Mouse (Mus musculus) embryo, embryonic 10.5 days (tissue): Measurements from ENCODE around the gene Prrx1.
A peak's percentile ranks its signal among the peaks of the same experiment; 100 is the strongest.

Experiments
- DNase-seq: peaks from one replicate; pipeline ENCODE4 v3.0.0-alpha.2; 2015; ENCODE audit warnings: low spot score

Gene Prrx1

DNA sequence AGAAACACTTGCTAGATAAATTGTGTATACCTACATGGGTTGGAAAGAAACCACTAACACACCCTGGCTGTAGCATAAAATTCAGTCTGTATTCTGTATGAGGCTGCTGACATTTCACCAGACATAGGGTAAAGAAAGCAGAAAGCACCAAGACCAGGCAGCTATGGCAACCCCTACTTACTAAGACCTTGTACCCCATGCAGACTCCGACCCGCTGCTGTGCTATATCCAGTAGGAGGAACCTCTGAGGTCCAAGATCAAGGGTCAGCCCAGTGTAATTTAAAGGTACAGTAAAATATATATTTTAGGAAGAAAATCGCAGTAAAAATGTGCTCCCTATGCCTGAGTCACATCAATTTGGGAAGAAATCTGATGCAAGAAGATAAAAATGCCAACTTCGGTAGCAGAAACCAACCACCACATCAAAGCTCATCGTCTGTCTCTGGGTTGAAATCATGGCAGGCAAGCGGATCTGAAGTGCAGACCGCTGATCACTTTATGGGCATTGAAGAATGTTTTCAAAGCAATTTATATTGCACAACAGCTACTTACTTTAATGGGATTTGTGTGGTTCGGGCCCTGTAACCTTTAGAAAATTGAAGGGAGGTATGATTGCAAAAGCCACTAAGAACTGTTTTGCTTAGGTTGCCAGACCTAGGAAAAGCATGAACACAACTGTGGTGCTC, 46.5 kb downstream of the Prrx1 start:
- no peak for DNase-seq

GRCm38 (mm10) chr1:163257298-163257697, 56.2 kb downstream of the Prrx1 start:
- no peak for DNase-seq

- DNase-seq: peak; percentile 24
These were observed 57.6 kb downstream of the Prrx1 start for GRCm38 (mm10) chr1:163255884-163256283.

DNA sequence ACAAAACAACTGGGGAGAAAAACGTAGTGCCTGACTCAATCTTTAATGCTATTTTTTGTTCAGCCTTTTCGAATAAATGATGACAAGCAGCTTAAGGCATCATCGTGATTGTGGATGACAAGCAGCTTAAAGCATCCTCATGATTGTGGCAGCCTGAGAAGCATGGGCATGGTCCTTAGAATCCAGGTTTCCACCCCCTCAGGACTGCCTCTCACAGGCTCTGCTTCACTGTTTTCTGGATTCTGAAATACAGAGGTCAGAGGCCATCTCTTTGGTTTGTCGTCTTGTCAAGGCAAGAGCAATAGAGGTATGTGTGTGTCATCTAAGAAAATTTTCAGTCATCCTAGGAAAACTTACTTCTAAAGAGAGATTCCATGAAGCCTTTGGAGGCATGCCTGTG, 60.7 kb downstream of the Prrx1 start:
- no peak for DNase-seq

DNA sequence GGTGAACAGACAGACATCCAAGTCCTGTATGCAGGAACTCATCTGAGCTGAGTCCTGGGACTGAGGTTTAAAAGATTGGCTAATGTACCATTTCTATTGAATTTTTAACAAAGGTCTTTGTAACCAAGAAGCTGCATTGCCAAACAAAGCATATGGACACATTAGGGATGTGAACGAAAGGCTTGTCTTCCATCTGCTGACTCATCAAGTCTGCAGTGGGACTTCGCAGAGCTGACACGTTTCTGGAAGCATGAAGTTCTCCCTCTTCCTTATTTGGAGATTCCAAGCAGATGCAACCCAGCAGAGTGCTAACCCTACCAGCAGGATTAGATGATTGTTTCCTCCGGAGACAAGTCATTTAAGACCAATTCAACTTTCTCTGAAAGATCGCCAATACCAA, 61.2 kb downstream of the Prrx1 start:
- no peak for DNase-seq

GRCm38 (mm10) chr1:163251766-163252165, 61.7 kb downstream of the Prrx1 start:
- DNase-seq: no peak

- peak; percentile 58 for DNase-seq
These were observed 74.6 kb downstream of the Prrx1 start for GRCm38 (mm10) chr1:163238950-163239349.

DNA sequence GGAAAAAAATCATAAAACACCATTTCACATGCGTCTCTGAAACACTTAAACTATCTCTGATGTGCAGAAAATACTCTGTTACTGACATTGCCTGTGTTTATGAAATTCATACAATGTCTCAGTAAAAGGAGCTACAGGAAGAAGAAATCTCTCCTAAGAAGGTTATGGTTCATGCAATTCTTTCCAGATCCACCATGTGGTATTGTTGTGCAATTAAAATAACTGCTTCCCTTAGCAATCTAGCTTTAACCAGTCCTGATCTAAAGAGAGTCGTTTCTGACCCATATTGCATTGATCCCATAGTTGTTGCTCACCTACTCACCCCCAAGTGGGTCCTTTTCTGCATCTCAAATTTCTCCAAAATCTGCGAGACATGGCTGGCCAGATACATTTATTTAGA, 82.3 kb downstream of the Prrx1 start:
- DNase-seq: no peak

GRCm38 (mm10) chr1:163226271-163226670, 87.2 kb downstream of the Prrx1 start:
- DNase-seq: no peak

DNA sequence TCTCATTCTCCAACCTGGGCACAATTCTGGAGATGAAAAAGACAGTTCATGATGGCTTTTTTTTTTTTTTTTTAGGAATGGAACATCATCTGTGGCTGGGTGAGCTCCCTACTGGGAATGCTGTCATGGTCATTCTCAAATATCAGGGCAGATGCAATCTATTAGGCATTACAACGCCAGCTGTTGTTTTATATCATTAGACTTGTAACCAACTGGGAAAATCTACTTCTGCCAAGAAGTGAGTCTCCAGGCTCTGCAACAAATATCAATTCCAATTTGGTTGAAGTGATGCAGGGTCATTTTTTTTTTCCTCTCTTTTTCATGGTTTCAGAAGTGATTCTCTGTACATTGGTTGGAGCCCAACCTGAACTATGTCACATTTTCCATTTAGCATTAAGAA, 91.7 kb downstream of the Prrx1 start:
- no peak for DNase-seq

- DNase-seq: no peak
These were observed 104.3 kb downstream of the Prrx1 start for GRCm38 (mm10) chr1:163208919-163209867.

DNA sequence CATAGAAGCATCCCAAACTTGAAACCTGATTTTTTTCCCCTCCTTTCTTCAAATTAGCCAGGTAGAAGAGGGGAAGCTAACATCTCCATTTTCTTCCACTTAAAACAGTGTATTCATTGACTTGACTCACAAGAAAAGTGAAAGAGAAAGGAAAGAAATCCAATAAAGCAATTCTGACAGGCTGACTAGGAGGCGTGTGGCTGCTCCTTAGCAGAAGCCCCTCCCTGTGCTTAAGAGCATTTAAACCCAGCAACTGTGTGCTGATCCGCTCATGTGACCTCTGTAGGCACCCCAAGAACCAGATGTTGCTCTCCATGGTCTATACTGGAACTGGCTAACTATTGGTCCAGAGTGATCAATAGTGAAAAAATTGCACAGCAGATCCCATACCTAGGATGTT, 114.7 kb downstream of the Prrx1 start:
- DNase-seq: no peak

- no peak for DNase-seq
These were observed 115.5 kb downstream of the Prrx1 start for GRCm38 (mm10) chr1:163198059-163198458.
